Mouse (Mus musculus) CH12.LX (cell line): ENCODE results near the gene Setd3.

Experiments used
- CTCF ChIP-seq, 2 experiments: IDR thresholded peaks in 1 of 2; conservative IDR thresholded peaks in 1 of 2; 2 replicates each; pipeline ENCODE4 v1.5.1; 2011 to 2012; ENCODE audit warnings: low read depth in 2 of 2, low read length in 2 of 2, improper control_type of control experiment in 1 of 2, inconsistent platforms in 1 of 2, mild to moderate bottlenecking in 1 of 2, moderate library complexity in 1 of 2
- E2F4 ChIP-seq: IDR thresholded peaks from 2 replicates; pipeline ENCODE4 v1.6.1; 2011; ENCODE audit warnings: low read depth, low read length, improper control_type of control experiment; ENCODE audit not compliant: insufficient replicate concordance
- ELF1 ChIP-seq: IDR thresholded peaks from 2 replicates; pipeline ENCODE4 v1.6.1; 2014; ENCODE audit warnings: low read depth, mild to moderate bottlenecking, inconsistent platforms, low read length, improper control_type of control experiment
- EP300 ChIP-seq: IDR thresholded peaks from 2 replicates; pipeline ENCODE4 v1.6.1; 2011; ENCODE audit warnings: low read length, improper control_type of control experiment
- JUND ChIP-seq: conservative IDR thresholded peaks from 2 replicates; pipeline ENCODE4 v1.6.1; 2011; ENCODE audit warnings: low read depth, low read length, improper control_type of control experiment
- MYC ChIP-seq: IDR thresholded peaks from 2 replicates; pipeline ENCODE4 v1.6.1; 2011; ENCODE audit warnings: low read depth, mild to moderate bottlenecking, improper control_type of control experiment, low read length
- POLR2AphosphoS2 ChIP-seq: IDR thresholded peaks from 2 replicates; pipeline ENCODE4 v1.6.1; 2011; ENCODE audit warnings: low read depth, low read length, improper control_type of control experiment
- SMC3 ChIP-seq: IDR thresholded peaks from 2 replicates; pipeline ENCODE4 v1.6.1; 2011; ENCODE audit warnings: low read depth, low read length, improper control_type of control experiment

DNA sequence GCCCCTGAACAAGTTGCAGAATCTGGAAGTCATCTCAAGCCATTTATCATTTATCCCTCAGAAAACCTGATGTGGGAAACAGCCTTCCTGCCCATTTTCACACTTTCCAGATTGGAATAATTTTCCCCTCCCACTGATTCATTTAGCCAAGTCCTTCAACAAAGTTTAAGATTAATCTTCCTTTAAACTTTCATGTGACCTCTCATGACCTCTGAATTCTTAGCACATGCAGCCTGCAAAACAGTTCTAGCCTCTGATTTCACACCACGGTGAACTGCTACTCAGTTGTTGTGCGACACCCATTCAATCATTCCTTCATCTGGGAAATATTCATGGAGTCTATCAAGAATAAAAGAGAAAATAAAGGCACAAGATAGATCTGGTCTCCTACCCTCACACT lies 45.9 kb downstream of the Setd3 start:
- no peak for TF ChIP-seq POLR2AphosphoS2
- no peak for TF ChIP-seq CTCF (conservative IDR thresholded peaks at IDR 0.05 in 1 of 2, IDR thresholded peaks at IDR 0.05 in 1 of 2; ENCODE audit: low read depth in 2 of 2, low read length in 2 of 2)
- TF ChIP-seq E2F4: no peak
- no peak for TF ChIP-seq SMC3
- TF ChIP-seq JUND: no peak
- TF ChIP-seq EP300: no peak
- TF ChIP-seq ELF1: no peak
- no peak for TF ChIP-seq MYC
